Mouse (Mus musculus) heart, embryonic 16.5 days (tissue): ENCODE data around the gene Efna3. TPM values are rescaled to one million over a fixed set of nuclear protein-coding genes. Genes with fewer than 3 reads are reported as not detected.

ENCODE experiments used
- ATAC-seq: fragments of 200-750 bp; cut with Nextera tagmentation; replicated peaks from 2 replicates; pipeline ENCODE4 v1.8.0; 2017; ENCODE audit warnings: moderate number of reproducible peaks; ENCODE audit not compliant: insufficient read depth, low FRiP score; ENCODE audit errors: extremely low read depth
- H3K27ac ChIP-seq: fragments of 300-500 bp; sonication (generic); 2 replicates; pipeline ENCODE4 v1.5.1; 2014; ENCODE audit warnings: mild to moderate bottlenecking, low read length, control low read depth, moderate library complexity
- H3K27me3 ChIP-seq: fragments of 300-500 bp; sonication (generic); 2 replicates; pipeline ENCODE4 v1.6.1; 2014; ENCODE audit warnings: low read length, mixed read lengths; ENCODE audit not compliant: control insufficient read depth, insufficient read depth
- H3K36me3 ChIP-seq: fragments of 300-500 bp; sonication (generic); 2 replicates; pipeline ENCODE4 v1.6.1; 2014; ENCODE audit not compliant: control insufficient read depth, insufficient read depth
- H3K4me1 ChIP-seq: fragments of 300-500 bp; sonication (generic); 2 replicates; pipeline ENCODE4 v1.6.1; 2014; ENCODE audit warnings: low read length, mixed read lengths; ENCODE audit not compliant: control insufficient read depth, insufficient read depth
- H3K4me2 ChIP-seq: fragments of 300-500 bp; sonication (generic); 2 replicates; pipeline ENCODE4 v1.6.1; 2014; ENCODE audit warnings: low read depth, mild to moderate bottlenecking, control low read depth, low read length
- H3K4me3 ChIP-seq: fragments of 300-500 bp; sonication (generic); 2 replicates; pipeline ENCODE4 v1.5.1; 2014; ENCODE audit warnings: mild to moderate bottlenecking, control low read depth, low read length
- H3K9ac ChIP-seq: fragments of 300-500 bp; sonication (generic); 2 replicates; pipeline ENCODE4 v1.6.1; 2014; ENCODE audit warnings: low read length, control low read depth
- H3K9me3 ChIP-seq: fragments of 300-500 bp; sonication (generic); replicated peaks from 2 replicates; pipeline ENCODE4 v1.6.1; 2016; ENCODE audit warnings: low read length; ENCODE audit not compliant: control insufficient read depth
- WGBS: fragments of 180-500 bp; shearing (Covaris S2); extraction: QIAGEN DNeasy Blood & Tissue Kit; methylation state at CpG from one replicate; pipeline ENCODE4 v1.1.7; 2014; 5-methylcytosine and 5-hydroxymethylcytosine counted together
- polyA plus RNA-seq: library from polyadenylated mRNA; unstranded; fragments of >200 nt; fragmentation: Nextera tagmentation; extraction: Ambion mirVana; gene quantifications from 2 replicates; pipeline ENCODE4 v1.2.1, GENCODE M21; 2015

Efna3 gene
- polyA plus RNA-seq, 1 experiment from 2014 or later: 0.89 TPM

DNA sequence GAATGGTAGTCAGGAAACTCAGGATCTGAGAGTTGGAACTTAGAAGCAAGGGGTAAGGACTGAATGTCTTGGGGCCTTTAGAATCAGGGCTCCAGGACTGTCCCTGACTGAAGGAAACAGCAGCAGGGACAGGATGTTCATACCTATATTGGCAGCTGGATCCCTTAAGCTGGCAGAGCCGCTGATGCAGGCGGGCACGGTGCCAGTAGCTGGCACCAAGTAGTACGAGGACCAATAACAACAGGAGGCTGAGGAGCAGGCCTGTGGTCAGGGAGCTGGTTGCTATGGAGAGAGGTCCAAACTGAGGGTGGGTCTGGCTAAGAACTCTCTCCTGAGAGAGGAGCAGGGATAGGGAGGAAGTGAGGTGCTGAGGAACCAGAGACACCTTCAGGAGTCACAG, 19.0 kb upstream of the Efna3 start:
- no peak overlapping the region for H3K4me2 ChIP-seq
- no peak overlapping the region for H3K4me3 ChIP-seq
- no peaks in the 10 kb centered on the region for H3K9me3 ChIP-seq
- peaks cover 7% of the 10 kb centered on the region for H3K4me1 ChIP-seq
- H3K36me3 ChIP-seq: peaks cover 3% of the 10 kb centered on the region; the same call in 1 of the 2 replicates
- no peak for ATAC-seq
- peaks cover 7% of the 10 kb centered on the region; the same call in 1 of the 2 replicates for H3K27me3 ChIP-seq
- no peak overlapping the region for H3K9ac ChIP-seq
- no peak overlapping the region for H3K27ac ChIP-seq
- WGBS: 65% methylated on average over 4 of the region's 4 CpGs

DNA sequence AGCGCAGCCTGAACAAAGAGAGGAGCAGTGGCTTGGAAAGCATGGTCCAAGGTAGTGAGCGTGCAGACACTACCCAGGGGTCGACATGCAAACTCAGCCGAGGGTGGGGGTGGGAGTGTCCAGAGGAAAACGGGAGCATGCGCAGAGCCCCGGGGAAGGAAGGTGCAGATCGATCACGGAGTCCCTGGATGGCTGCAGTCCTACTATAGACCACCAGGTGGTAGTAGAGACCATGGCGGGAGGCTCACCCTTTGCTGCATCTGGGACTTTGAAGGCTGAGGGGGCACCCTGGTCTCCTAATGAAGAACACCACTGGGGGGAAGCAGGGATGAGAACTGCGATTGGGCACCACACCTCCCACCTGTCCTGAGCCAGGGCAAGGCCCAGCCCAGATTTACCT, 17.7 kb upstream of the Efna3 start:
- ATAC-seq: no peak; the same call in 1 of the 2 replicates
- Histone ChIP-seq H3K4me2 (peak overlapping the region; percentile 42), H3K36me3 (peaks cover 3% of the 10 kb centered on the region; the same call in 1 of the 2 replicates), H3K9me3 (no peaks in the 10 kb centered on the region), H3K4me3 (no peak overlapping the region), H3K27me3 (peaks cover 7% of the 10 kb centered on the region; the same call in 1 of the 2 replicates), H3K9ac (peak overlapping the region; percentile 3; the same call in 1 of the 2 replicates), H3K4me1 (peaks cover 12% of the 10 kb centered on the region), H3K27ac (no peak overlapping the region)
- WGBS: 3% methylated on average over 11 of the region's 11 CpGs

DNA sequence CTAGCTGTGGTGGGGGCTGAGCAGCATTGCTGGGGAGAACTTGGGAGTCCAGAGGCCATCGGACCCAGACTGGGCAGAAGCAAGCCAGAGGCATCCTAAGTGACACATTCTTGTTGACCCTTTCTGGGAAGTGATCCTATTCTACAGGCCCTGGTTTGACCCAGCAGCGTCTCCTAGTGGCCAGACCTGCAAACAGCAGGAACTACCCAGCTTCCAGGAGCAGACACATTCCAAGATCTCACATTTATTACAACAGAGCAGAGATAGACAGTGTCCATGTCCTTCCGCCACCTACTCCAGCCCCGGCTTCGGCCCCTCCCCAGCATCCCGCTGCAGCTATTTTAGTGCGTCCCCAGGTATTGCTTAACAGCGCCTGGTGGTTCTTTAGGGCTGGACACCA, 16.7 kb upstream of the Efna3 start:
- H3K27me3 ChIP-seq: peaks cover 7% of the 10 kb centered on the region; the same call in 1 of the 2 replicates
- no peak overlapping the region for H3K9ac ChIP-seq
- 24% methylated on average over 8 of the region's 8 CpGs for WGBS
- no peak overlapping the region for H3K27ac ChIP-seq
- no peaks in the 10 kb centered on the region for H3K9me3 ChIP-seq
- H3K4me3 ChIP-seq: no peak overlapping the region
- H3K36me3 ChIP-seq: 0 out of 2 replicates have a peak, but pooled peaks cover 3% of the 10 kb centered on the region
- no peak for ATAC-seq
- H3K4me1 ChIP-seq: peaks cover 12% of the 10 kb centered on the region
- no peak overlapping the region for H3K4me2 ChIP-seq

DNA sequence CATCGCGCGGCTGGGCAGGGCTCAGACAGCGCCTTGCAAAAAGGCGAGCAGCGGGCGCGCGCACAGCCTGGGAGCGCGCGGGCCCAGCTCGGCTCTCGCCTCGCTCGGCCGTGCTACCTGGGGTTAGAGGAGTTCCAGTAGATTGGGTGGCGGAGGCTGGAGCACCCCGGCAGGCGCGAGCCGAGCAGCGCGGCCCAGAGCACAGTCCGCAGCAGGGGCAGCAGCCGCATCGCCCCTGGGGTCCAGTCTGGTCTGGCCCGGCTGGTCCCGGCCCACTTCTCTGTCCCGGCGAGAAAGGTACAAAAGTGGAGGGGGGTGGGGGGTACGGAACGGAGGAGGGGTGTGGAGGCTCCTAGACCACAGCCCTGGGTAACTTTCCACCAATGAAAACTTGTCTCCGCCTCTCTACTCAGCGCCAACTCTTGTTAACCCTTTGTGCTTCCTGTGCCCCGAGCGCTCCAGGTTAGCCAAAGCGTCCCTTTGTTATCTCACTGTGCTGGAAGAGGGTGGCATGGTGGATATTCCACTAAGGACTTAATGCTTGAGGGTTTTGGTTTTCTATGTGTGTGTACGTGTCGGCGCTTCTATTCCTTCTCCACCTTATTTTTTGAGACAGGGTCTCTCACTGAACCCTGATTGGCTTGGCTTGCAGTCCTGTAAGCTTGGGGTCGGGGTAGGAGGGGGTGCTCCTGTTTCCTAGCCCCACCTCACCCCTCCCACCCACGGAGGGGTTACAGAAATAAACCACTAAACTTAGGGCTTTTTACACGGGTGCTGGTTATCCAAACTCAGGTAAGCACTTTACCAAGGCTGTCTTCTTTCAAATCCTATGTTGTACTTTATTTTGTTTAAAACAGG, 15.2 kb upstream of the Efna3 start, which contains the start of gene Efna4:
Gene Efna4, minus strand, starts transcription at position 308 of the 858 bp plus-strand sequence.
- Histone ChIP-seq H3K4me3 (peak within 1 kb of the TSS; percentile 82), H3K9ac (peak within 1 kb of the TSS; percentile 88), H3K36me3 (peaks cover 7% of the 10 kb centered on the region; the same call in 1 of the 2 replicates), H3K4me1 (peaks cover 12% of the 10 kb centered on the region), H3K4me2 (peak within 1 kb of the TSS; percentile 68), H3K9me3 (no peaks in the 10 kb centered on the region), H3K27me3 (peaks cover 7% of the 10 kb centered on the region; the same call in 1 of the 2 replicates), H3K27ac (peak within 1 kb of the TSS; percentile 68)
- ATAC-seq: peak; percentile 87
- WGBS: under 1% methylated on average over 44 of the region's 44 CpGs

DNA sequence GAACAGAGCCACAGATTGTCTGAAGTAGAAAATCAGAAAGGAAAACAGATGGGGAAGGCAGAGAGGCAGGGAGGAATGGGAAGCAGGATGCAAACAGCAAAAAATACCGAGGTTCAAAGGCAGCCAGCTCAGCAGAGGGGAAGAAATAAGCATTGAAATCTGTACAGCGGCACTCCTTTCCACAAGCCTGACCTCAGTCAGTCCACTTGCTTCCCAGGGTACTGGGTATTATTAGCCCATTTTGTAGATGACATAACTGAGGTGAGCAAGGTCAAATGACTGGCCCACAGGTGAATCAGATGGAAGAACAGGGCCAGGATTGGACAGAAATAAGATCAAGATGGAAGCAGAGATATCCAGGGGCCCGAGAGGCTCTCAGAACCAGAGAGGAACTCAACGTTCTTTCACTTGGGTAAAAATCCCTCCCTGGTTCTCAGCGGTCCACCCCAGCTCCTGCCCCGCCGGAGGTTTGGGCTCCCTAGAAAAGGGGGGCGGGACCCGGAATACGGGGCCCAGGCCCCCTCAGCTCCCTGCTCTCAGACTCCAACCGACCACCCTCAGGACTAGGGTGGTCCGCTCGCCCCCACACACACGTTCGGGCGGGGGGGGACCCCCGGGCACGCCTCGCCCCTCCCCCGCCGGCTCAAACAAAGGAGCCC, 14.4 kb upstream of the Efna3 start:
- peaks cover 7% of the 10 kb centered on the region; the same call in 1 of the 2 replicates for H3K27me3 ChIP-seq
- H3K4me3 ChIP-seq: peak overlapping the region; percentile 82
- no peaks in the 10 kb centered on the region for H3K9me3 ChIP-seq
- peaks cover 12% of the 10 kb centered on the region for H3K4me1 ChIP-seq
- 1% methylated on average over 21 of the region's 21 CpGs for WGBS
- peak overlapping the region; percentile 68 for H3K4me2 ChIP-seq
- ATAC-seq: no peak
- peak overlapping the region; percentile 68 for H3K27ac ChIP-seq
- peak overlapping the region; percentile 88 for H3K9ac ChIP-seq
- H3K36me3 ChIP-seq: peaks cover 7% of the 10 kb centered on the region; the same call in 1 of the 2 replicates

DNA sequence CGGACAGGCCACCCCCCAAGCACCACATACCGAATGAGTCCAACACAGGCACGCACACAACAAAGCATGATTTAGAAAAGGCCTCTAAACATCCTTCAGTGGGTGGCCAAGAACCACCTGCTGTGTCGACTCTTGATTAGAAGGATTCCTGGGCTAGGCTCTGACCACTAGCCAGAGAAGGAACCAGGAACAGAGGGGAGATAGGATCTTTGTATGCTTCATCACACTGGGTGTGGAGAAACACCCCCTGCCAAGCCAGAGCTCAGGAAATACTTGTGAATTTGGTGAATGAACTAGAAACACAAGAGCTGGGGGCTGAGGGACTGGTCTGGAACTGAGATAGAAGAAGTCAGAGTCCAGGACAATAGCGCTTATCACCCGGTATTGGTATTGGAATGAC, 13.8 kb upstream of the Efna3 start:
- H3K9ac ChIP-seq: no peak overlapping the region; the same call in 1 of the 2 replicates
- no peak overlapping the region for H3K27ac ChIP-seq
- no peak for ATAC-seq
- H3K27me3 ChIP-seq: peaks cover 7% of the 10 kb centered on the region; the same call in 1 of the 2 replicates
- WGBS: 26% methylated on average over 6 of the region's 6 CpGs
- peaks cover 7% of the 10 kb centered on the region; the same call in 1 of the 2 replicates for H3K36me3 ChIP-seq
- peak overlapping the region; percentile 68 for H3K4me2 ChIP-seq
- H3K9me3 ChIP-seq: no peaks in the 10 kb centered on the region
- peak overlapping the region; percentile 82 for H3K4me3 ChIP-seq
- H3K4me1 ChIP-seq: peaks cover 12% of the 10 kb centered on the region

DNA sequence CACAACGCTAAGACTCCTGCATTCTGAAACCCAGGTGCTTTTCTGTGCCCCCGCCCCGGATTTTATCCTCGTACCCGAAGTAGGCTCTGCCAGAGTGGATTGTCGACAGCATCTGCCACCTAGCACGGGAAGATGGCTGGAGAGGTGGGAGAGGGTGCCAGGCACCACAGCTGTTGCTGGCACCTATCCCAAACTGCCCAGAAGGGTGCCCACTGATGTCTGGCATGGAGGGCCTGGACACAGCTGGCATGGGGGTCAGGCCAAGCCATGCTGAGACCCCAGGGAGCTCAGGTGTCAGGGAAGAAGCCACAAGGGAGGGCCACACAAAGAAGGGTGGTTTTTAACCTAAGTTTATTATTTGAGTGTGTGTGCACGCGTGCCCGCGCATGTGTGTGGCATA, 10.3 kb upstream of the Efna3 start:
- Histone ChIP-seq H3K4me3 (no peak overlapping the region), H3K4me1 (peaks cover 13% of the 10 kb centered on the region), H3K9me3 (no peaks in the 10 kb centered on the region), H3K4me2 (no peak overlapping the region), H3K27ac (no peak overlapping the region), H3K27me3 (no peaks in the 10 kb centered on the region), H3K9ac (no peak overlapping the region), H3K36me3 (peaks cover 7% of the 10 kb centered on the region; the same call in 1 of the 2 replicates)
- 71% methylated on average over 11 of the region's 11 CpGs for WGBS
- ATAC-seq: no peak

DNA sequence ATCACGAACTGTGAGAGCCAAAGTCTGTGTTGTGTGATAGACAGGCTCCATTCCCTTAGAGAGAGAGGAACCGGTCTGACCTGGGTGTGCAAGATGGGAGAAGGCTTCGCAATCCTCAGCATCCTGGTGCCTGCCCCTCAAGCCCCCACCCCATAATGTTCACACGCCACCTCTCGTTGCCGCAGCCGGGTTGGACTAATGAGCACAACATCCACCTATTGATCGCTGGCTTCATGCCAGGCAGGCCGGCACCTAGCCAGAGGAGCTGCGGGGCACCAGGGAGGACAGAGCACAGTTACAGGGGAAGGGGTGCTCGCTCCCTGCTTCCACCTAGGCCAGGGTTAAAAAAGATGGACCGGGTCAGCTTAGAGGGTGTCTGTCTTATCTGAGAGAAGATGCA, 9.7 kb upstream of the Efna3 start:
- no peak for ATAC-seq
- Histone ChIP-seq H3K4me1 (peaks cover 12% of the 10 kb centered on the region), H3K9me3 (no peaks in the 10 kb centered on the region), H3K4me2 (no peak overlapping the region), H3K27me3 (peaks cover 5% of the 10 kb centered on the region; the same call in 1 of the 2 replicates), H3K4me3 (no peak overlapping the region), H3K36me3 (peaks cover 7% of the 10 kb centered on the region; the same call in 1 of the 2 replicates), H3K9ac (no peak overlapping the region), H3K27ac (no peak overlapping the region)
- 63% methylated on average over 12 of the region's 12 CpGs for WGBS
